Mouse (Mus musculus): ENCODE measurements around the gene Trank1. TPM values are rescaled to one million over a fixed set of nuclear protein-coding genes. Genes with fewer than 3 reads are reported as not detected.

Gene Trank1
- polyA plus RNA-seq, 1 experiment, result not detected

DNA sequence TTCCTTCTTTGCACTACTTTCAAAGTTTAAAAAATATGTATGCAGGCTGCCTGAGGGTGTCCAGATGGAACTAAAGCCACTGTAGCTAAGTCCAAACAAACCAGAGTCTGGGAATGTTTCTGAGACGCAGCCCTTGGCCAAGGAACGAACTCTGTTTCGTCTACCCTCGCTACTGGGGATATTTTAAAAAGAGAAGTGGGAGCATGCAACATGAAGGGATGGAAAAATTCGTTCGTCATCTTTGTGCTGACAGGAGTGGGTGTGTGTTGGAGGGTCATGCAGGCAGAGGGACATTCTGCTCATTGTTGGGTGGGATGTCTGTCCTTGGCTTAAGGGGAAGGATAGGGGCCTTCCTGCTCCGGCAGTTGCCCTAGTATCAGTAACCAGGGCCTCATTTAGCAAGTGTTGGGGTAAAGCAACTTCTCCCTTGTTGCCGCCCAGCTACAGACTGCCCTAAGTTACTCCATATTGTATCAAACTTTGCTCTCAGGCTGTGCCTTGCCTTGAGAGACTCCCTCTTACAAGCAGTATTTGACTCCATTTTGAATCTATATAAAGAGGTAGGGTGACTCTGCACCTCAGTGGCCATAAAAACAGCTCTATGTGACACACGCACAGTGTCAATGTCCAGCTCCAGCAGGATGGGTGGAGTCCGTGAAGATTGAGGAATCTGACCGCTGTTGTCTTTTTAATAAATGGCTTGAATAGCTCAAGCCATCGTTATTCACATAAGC lies 93.0 kb downstream of the Trank1 start:
- H3K4me3 ChIP-seq, result no peak overlapping the region
- H3ac ChIP-seq (ENCODE audit: control insufficient read depth, insufficient read length), result no peak overlapping the region
- TF ChIP-seq MAX (IDR thresholded peaks at IDR 0.05; ENCODE audit: low read depth) (no peak), TCF12 (IDR thresholded peaks at IDR 0.05; ENCODE audit: insufficient read depth, poor library complexity, severe bottlenecking) (no peak), MYOD1 (IDR thresholded peaks at IDR 0.05; ENCODE audit: control insufficient read depth in 1 of 3, insufficient read length in 2 of 3, low read depth in 2 of 3) (no peak), CEBPB (IDR thresholded peaks at IDR 0.05; ENCODE audit: insufficient read depth, poor library complexity, severe bottlenecking) (no peak), TCF3 (IDR thresholded peaks at IDR 0.05; ENCODE audit: insufficient read length, low read depth) (no peak), USF1 (IDR thresholded peaks at IDR 0.05; ENCODE audit: low read depth) (no peak), POLR2AphosphoS2 (IDR thresholded peaks at IDR 0.05; ENCODE audit: insufficient read length, low read depth) (no peak), MYOG (IDR thresholded peaks at IDR 0.05; ENCODE audit: control insufficient read depth in 1 of 3, insufficient read depth in 1 of 3, insufficient read length in 2 of 3, low read depth in 2 of 3) (no peak), POLR2A (IDR thresholded peaks at IDR 0.05; ENCODE audit: insufficient read length, low read depth) (no peak), REST (IDR thresholded peaks at IDR 0.05; ENCODE audit: insufficient read depth, insufficient read length) (no peak), E2F4 (IDR thresholded peaks at IDR 0.05; ENCODE audit: insufficient read depth) (no peak), SRF (IDR thresholded peaks at IDR 0.05; ENCODE audit: control insufficient read depth, insufficient read length, low read depth) (no peak)
- no peaks in the 10 kb centered on the region for H3K27me3 ChIP-seq (ENCODE audit: control insufficient read depth, insufficient read depth, insufficient read length)
- H3K36me3 ChIP-seq (ENCODE audit: control insufficient read depth, insufficient read depth), result no peaks in the 10 kb centered on the region
- H3K4me2 ChIP-seq (ENCODE audit: low read depth), result peak overlapping the region; percentile 1
- no peaks in the 10 kb centered on the region for H3K79me2 ChIP-seq (ENCODE audit: control insufficient read depth, insufficient read depth)

DNA sequence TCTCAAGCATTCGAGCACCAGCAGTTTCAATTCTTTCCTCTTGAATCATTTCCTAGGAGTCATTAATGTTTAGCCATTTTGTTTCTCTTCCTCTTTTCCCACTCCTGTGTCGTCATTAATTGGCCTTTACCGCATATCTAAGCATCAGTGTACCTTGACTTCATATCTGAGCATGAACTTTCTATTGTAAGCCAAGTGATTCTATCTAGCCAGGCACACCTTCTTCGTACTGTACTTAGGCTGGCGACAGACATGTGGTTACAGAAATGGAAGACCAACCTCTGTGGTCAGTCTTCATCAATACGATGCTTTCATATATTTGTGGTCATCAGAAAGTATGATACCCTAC lies 93.5 kb downstream of the Trank1 start:
- no peaks in the 10 kb centered on the region for H3K79me2 ChIP-seq (ENCODE audit: control insufficient read depth, insufficient read depth)
- H3K4me3 ChIP-seq, result peak overlapping the region; percentile 3
- H3K36me3 ChIP-seq (ENCODE audit: control insufficient read depth, insufficient read depth), result no peaks in the 10 kb centered on the region
- H3ac ChIP-seq (ENCODE audit: control insufficient read depth, insufficient read length), result no peak overlapping the region
- H3K27me3 ChIP-seq (ENCODE audit: control insufficient read depth, insufficient read depth, insufficient read length), result no peaks in the 10 kb centered on the region
- H3K4me2 ChIP-seq (ENCODE audit: low read depth), result peak overlapping the region; percentile 1
- no peak for TF ChIP-seq E2F4 (IDR thresholded peaks at IDR 0.05; ENCODE audit: insufficient read depth)
- no peak for TF ChIP-seq MYOG (IDR thresholded peaks at IDR 0.05; ENCODE audit: control insufficient read depth in 1 of 3, insufficient read depth in 1 of 3, insufficient read length in 2 of 3, low read depth in 2 of 3)
- no peak for TF ChIP-seq REST (IDR thresholded peaks at IDR 0.05; ENCODE audit: insufficient read depth, insufficient read length)
- TF ChIP-seq POLR2AphosphoS2 (IDR thresholded peaks at IDR 0.05; ENCODE audit: insufficient read length, low read depth), result no peak
- TF ChIP-seq MYOD1 (IDR thresholded peaks at IDR 0.05; ENCODE audit: control insufficient read depth in 1 of 3, insufficient read length in 2 of 3, low read depth in 2 of 3), result no peak
- no peak for TF ChIP-seq TCF12 (IDR thresholded peaks at IDR 0.05; ENCODE audit: insufficient read depth, poor library complexity, severe bottlenecking)
- TF ChIP-seq TCF3 (IDR thresholded peaks at IDR 0.05; ENCODE audit: insufficient read length, low read depth), result no peak
- TF ChIP-seq USF1 (IDR thresholded peaks at IDR 0.05; ENCODE audit: low read depth), result no peak
- no peak for TF ChIP-seq POLR2A (IDR thresholded peaks at IDR 0.05; ENCODE audit: insufficient read length, low read depth)
- no peak for TF ChIP-seq CEBPB (IDR thresholded peaks at IDR 0.05; ENCODE audit: insufficient read depth, poor library complexity, severe bottlenecking)
- no peak for TF ChIP-seq SRF (IDR thresholded peaks at IDR 0.05; ENCODE audit: control insufficient read depth, insufficient read length, low read depth)
- TF ChIP-seq MAX (IDR thresholded peaks at IDR 0.05; ENCODE audit: low read depth), result no peak

DNA sequence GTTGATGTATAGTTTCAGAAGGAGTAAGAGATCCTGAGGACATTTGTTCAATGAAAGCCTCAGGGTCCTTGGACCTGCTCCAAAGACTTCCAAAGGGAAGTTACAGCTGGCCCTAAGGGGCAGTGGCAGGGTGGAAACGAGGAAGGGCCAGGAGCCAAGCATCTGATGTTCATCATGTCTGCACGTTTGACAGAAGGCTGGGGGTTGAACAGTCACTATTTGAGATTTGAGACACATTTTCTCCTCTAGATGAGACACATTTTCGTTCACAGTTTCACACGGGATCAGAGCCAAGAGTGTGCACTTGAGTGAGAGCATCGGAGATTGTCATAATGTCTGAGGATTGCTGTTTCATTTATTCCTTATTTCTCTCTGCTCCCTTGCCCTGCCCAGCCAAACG lies 96.5 kb downstream of the Trank1 start:
- Histone ChIP-seq H3K4me2 (ENCODE audit: low read depth) (no peak overlapping the region), H3K79me2 (ENCODE audit: control insufficient read depth, insufficient read depth) (no peaks in the 10 kb centered on the region), H3K36me3 (ENCODE audit: control insufficient read depth, insufficient read depth) (no peaks in the 10 kb centered on the region), H3K4me3 (no peak overlapping the region), H3K27me3 (ENCODE audit: control insufficient read depth, insufficient read depth, insufficient read length) (no peaks in the 10 kb centered on the region), H3ac (ENCODE audit: control insufficient read depth, insufficient read length) (no peak overlapping the region)
- TF ChIP-seq TCF12 (IDR thresholded peaks at IDR 0.05; ENCODE audit: insufficient read depth, poor library complexity, severe bottlenecking) (no peak), SRF (IDR thresholded peaks at IDR 0.05; ENCODE audit: control insufficient read depth, insufficient read length, low read depth) (no peak), MAX (IDR thresholded peaks at IDR 0.05; ENCODE audit: low read depth) (no peak), MYOG (IDR thresholded peaks at IDR 0.05; ENCODE audit: control insufficient read depth in 1 of 3, insufficient read depth in 1 of 3, insufficient read length in 2 of 3, low read depth in 2 of 3) (no peak), POLR2AphosphoS2 (IDR thresholded peaks at IDR 0.05; ENCODE audit: insufficient read length, low read depth) (no peak), CEBPB (IDR thresholded peaks at IDR 0.05; ENCODE audit: insufficient read depth, poor library complexity, severe bottlenecking) (no peak), TCF3 (IDR thresholded peaks at IDR 0.05; ENCODE audit: insufficient read length, low read depth) (no peak), MYOD1 (IDR thresholded peaks at IDR 0.05; ENCODE audit: control insufficient read depth in 1 of 3, insufficient read length in 2 of 3, low read depth in 2 of 3) (no peak)

DNA sequence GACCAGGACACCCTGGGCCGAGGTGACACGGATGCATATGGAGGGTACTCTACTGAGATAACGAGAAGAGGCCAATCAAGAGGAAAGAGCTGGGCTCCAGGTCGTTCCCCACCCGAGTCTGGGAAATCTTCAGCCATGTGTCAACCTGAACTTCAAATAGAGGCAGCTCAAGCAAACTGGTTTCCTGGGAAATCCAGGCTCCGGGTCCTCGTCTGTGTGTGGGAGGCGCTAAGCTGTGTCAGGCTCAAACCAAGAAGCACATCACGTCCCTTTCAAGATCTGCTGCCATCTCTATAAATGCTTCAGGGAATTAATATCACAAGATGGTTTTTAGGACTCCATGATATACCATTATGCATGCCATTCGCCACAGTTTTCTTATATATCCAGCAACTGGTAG lies 96.9 kb downstream of the Trank1 start:
- no peaks in the 10 kb centered on the region for H3K79me2 ChIP-seq (ENCODE audit: control insufficient read depth, insufficient read depth)
- TF ChIP-seq USF1 (IDR thresholded peaks at IDR 0.05; ENCODE audit: low read depth), result no peak
- TF ChIP-seq CEBPB (IDR thresholded peaks at IDR 0.05; ENCODE audit: insufficient read depth, poor library complexity, severe bottlenecking), result no peak
- TF ChIP-seq POLR2A (IDR thresholded peaks at IDR 0.05; ENCODE audit: insufficient read length, low read depth), result no peak
- no peak for TF ChIP-seq TCF12 (IDR thresholded peaks at IDR 0.05; ENCODE audit: insufficient read depth, poor library complexity, severe bottlenecking)
- TF ChIP-seq MAX (IDR thresholded peaks at IDR 0.05; ENCODE audit: low read depth), result no peak
- no peak for TF ChIP-seq TCF3 (IDR thresholded peaks at IDR 0.05; ENCODE audit: insufficient read length, low read depth)
- TF ChIP-seq REST (IDR thresholded peaks at IDR 0.05; ENCODE audit: insufficient read depth, insufficient read length), result no peak
- TF ChIP-seq SRF (IDR thresholded peaks at IDR 0.05; ENCODE audit: control insufficient read depth, insufficient read length, low read depth), result no peak
- no peak for TF ChIP-seq E2F4 (IDR thresholded peaks at IDR 0.05; ENCODE audit: insufficient read depth)
- H3K4me2 ChIP-seq (ENCODE audit: low read depth), result no peak overlapping the region
- H3ac ChIP-seq (ENCODE audit: control insufficient read depth, insufficient read length), result no peak overlapping the region
- no peaks in the 10 kb centered on the region for H3K27me3 ChIP-seq (ENCODE audit: control insufficient read depth, insufficient read depth, insufficient read length)
- no peak overlapping the region for H3K4me3 ChIP-seq
- no peaks in the 10 kb centered on the region for H3K36me3 ChIP-seq (ENCODE audit: control insufficient read depth, insufficient read depth)
